8 mouse cellular contexts compared by ENCODE assay signal in genomic region chr11:98003171-98003671, GRCm38 (mm10). TPM values are rescaled to one million over a fixed set of nuclear protein-coding genes. Genes with fewer than 3 reads are reported as not detected.
DNase-seq lines count a peak whose midpoint lies in the region; ATAC-seq and TF ChIP-seq lines count a peak whose summit lies in the region.

No protein-coding gene starts in this region.

- H3K27ac ChIP-seq in lung, embryonic 14.5 days (ENCODE audit: low read depth): no peak overlapping the region
- H3K27ac ChIP-seq in bone marrow, adult 2 months (ENCODE audit: control insufficient read depth, insufficient read depth, low read depth, low read length, poor library complexity): peak overlapping the region; percentile 12; the same call in 1 of the 2 replicates
- peak overlapping the region; percentile 44; the same call in 1 of the 2 replicates for H3K27ac ChIP-seq in hindbrain, embryonic 13.5 days
- no peak overlapping the region for H3K27ac ChIP-seq in neural tube, embryonic 13.5 days (replicated peaks)

- no peak for DNase-seq in lung, embryonic 14.5 days
- no peak for DNase-seq in lung, postnatal 25 days (ENCODE audit: low spot score)
- DNase-seq in adrenal gland, postnatal 4 days (ENCODE audit: low spot score in 2 of 2): no peak
- no peak for DNase-seq in kidney, adult 18-20 months

- no peak for TF ChIP-seq CTCF in lung, embryonic 14.5 days (IDR thresholded peaks at IDR 0.05; ENCODE audit: low read depth)
- TF ChIP-seq CTCF in bone marrow, adult 2 months (IDR thresholded peaks at IDR 0.05; ENCODE audit: control insufficient read depth, insufficient read depth, low read length): no peak

- H3K4me2 ChIP-seq in lung, embryonic 14.5 days: peak overlapping the region; percentile 38
- no peak overlapping the region for H3K4me2 ChIP-seq in hindbrain, embryonic 13.5 days
- H3K4me2 ChIP-seq in neural tube, embryonic 13.5 days: peak overlapping the region; percentile 21; the same call in 1 of the 2 replicates

- no peak overlapping the region for H3K4me3 ChIP-seq in lung, embryonic 14.5 days (ENCODE audit: low read depth, low read length)
- H3K4me3 ChIP-seq in bone marrow, adult 2 months (replicated peaks; ENCODE audit: control insufficient read depth, low read depth, low read length): no peak overlapping the region
- H3K4me3 ChIP-seq in hindbrain, embryonic 13.5 days: no peak overlapping the region
- H3K4me3 ChIP-seq in neural tube, embryonic 13.5 days: no peak overlapping the region

- no peak for ATAC-seq in lung, embryonic 14.5 days (ENCODE audit: insufficient read depth)
- ATAC-seq in hindbrain, embryonic 13.5 days (ENCODE audit: low FRiP score): 0 out of 2 replicates have a peak, but pooled peaks have one; percentile 37
- ATAC-seq in neural tube, embryonic 13.5 days (ENCODE audit: low read depth): no peak
- ATAC-seq in frontal cortex, adult (ENCODE audit: low TSS enrichment): no peak

- 47% methylated on average over 17 of the region's 17 CpGs for WGBS in lung, embryonic 14.5 days
- WGBS in bone marrow, adult 2 months: 73% methylated on average over 17 of the region's 17 CpGs
- 36% methylated on average over 17 of the region's 17 CpGs for WGBS in hindbrain, embryonic 13.5 days
- 25% methylated on average over 17 of the region's 17 CpGs for WGBS in neural tube, embryonic 13.5 days

- H3K27me3 ChIP-seq in lung, embryonic 14.5 days (ENCODE audit: insufficient read depth, low read length): peaks cover 16% of the 10 kb centered on the region; the same call in 1 of the 2 replicates
- H3K27me3 ChIP-seq in hindbrain, embryonic 13.5 days: peaks cover 13% of the 10 kb centered on the region
- peaks cover 13% of the 10 kb centered on the region; the same call in 1 of the 2 replicates for H3K27me3 ChIP-seq in neural tube, embryonic 13.5 days

- no peak overlapping the region for H3K9ac ChIP-seq in lung, embryonic 14.5 days
- no peak overlapping the region for H3K9ac ChIP-seq in hindbrain, embryonic 13.5 days
- H3K9ac ChIP-seq in neural tube, embryonic 13.5 days: 0 out of 2 replicates have a peak overlapping the region, but pooled peaks have one; percentile 0

- TF ChIP-seq POLR2A in bone marrow, adult 2 months (IDR thresholded peaks at IDR 0.05; ENCODE audit: borderline replicate concordance, control insufficient read depth, low read depth, low read length): no peak

- no peaks in the 10 kb centered on the region for H3K4me1 ChIP-seq in lung, embryonic 14.5 days (ENCODE audit: insufficient read depth)
- H3K4me1 ChIP-seq in bone marrow, adult 2 months (ENCODE audit: control insufficient read depth, insufficient read depth, low read length): peaks cover 6% of the 10 kb centered on the region
- H3K4me1 ChIP-seq in hindbrain, embryonic 13.5 days (replicated peaks): peaks cover 41% of the 10 kb centered on the region
- peaks cover 37% of the 10 kb centered on the region for H3K4me1 ChIP-seq in neural tube, embryonic 13.5 days (replicated peaks)

- peaks cover 15% of the 10 kb centered on the region; the same call in 1 of the 2 replicates for H3K36me3 ChIP-seq in lung, embryonic 14.5 days (ENCODE audit: insufficient read depth)
- peaks cover 58% of the 10 kb centered on the region for H3K36me3 ChIP-seq in hindbrain, embryonic 13.5 days
- peaks cover 57% of the 10 kb centered on the region for H3K36me3 ChIP-seq in neural tube, embryonic 13.5 days

- H3K9me3 ChIP-seq in lung, embryonic 14.5 days (ENCODE audit: low read depth, low read length): no peaks in the 10 kb centered on the region
- H3K9me3 ChIP-seq in hindbrain, embryonic 13.5 days: no peaks in the 10 kb centered on the region
- H3K9me3 ChIP-seq in neural tube, embryonic 13.5 days: no peaks in the 10 kb centered on the region

RNA-seq across cellular contexts. Expression of gene Arl5c, which starts 7.2 kb away (rescaled TPM):
- polyA plus RNA-seq in lung, embryonic 14.5 days (2014; fragmentation: Nextera tagmentation; extraction: Ambion mirVana): 11.4 and 11.5 TPM in 2 replicates
- polyA plus RNA-seq in bone marrow, adult 2 months (2011; ENCODE audit: insufficient read depth, insufficient read length, low replicate concordance, missing spikeins): 33.1 and 47.3 TPM in 2 replicates
- polyA plus RNA-seq in hindbrain, embryonic 13.5 days (2015; fragmentation: Nextera tagmentation; extraction: Ambion mirVana): 10.7 TPM in 2 replicates
- 5.9 and 8.4 TPM in 2 replicates for polyA plus RNA-seq in neural tube, embryonic 13.5 days (2015; fragmentation: Nextera tagmentation; extraction: Ambion mirVana)
- 1 to 10 TPM; 1.6 to 1.9 TPM for total RNA-seq in adrenal gland, postnatal 4 days (2021)

RNA-seq across cellular contexts. Expression of gene Plxdc1, which starts 17.0 kb away (rescaled TPM):
- polyA plus RNA-seq in lung, embryonic 14.5 days (2014; fragmentation: Nextera tagmentation; extraction: Ambion mirVana): 0.53 and 0.64 TPM in 2 replicates
- 2.0 and 11.9 TPM in 2 replicates for polyA plus RNA-seq in bone marrow, adult 2 months (2011; ENCODE audit: insufficient read depth, insufficient read length, low replicate concordance, missing spikeins)
- polyA plus RNA-seq in hindbrain, embryonic 13.5 days (2015; fragmentation: Nextera tagmentation; extraction: Ambion mirVana): 0.60 and 0.89 TPM in 2 replicates
- polyA plus RNA-seq in neural tube, embryonic 13.5 days (2015; fragmentation: Nextera tagmentation; extraction: Ambion mirVana): 0.71 and 0.74 TPM in 2 replicates
- total RNA-seq in adrenal gland, postnatal 4 days (2021): 10 to 100 TPM; 12.5 to 13.3 TPM

RNA-seq across cellular contexts. Expression of gene Cacnb1, which starts 19.6 kb away (rescaled TPM):
- polyA plus RNA-seq in lung, embryonic 14.5 days (2014; fragmentation: Nextera tagmentation; extraction: Ambion mirVana): 5.4 and 5.5 TPM in 2 replicates
- polyA plus RNA-seq in bone marrow, adult 2 months (2011; ENCODE audit: insufficient read depth, insufficient read length, low replicate concordance, missing spikeins): 4.6 and 5.3 TPM in 2 replicates
- 51.6 and 57.4 TPM in 2 replicates for polyA plus RNA-seq in hindbrain, embryonic 13.5 days (2015; fragmentation: Nextera tagmentation; extraction: Ambion mirVana)
- 50.0 and 52.1 TPM in 2 replicates for polyA plus RNA-seq in neural tube, embryonic 13.5 days (2015; fragmentation: Nextera tagmentation; extraction: Ambion mirVana)
- total RNA-seq in adrenal gland, postnatal 4 days (2021): 10 to 100 TPM; 18.8 TPM

RNA-seq across cellular contexts. Expression of gene Rpl19, which starts 23.3 kb away (rescaled TPM):
- 1,155 and 1,171 TPM in 2 replicates for polyA plus RNA-seq in lung, embryonic 14.5 days (2014; fragmentation: Nextera tagmentation; extraction: Ambion mirVana)
- 864 and 1,335 TPM in 2 replicates for polyA plus RNA-seq in bone marrow, adult 2 months (2011; ENCODE audit: insufficient read depth, insufficient read length, low replicate concordance, missing spikeins)
- polyA plus RNA-seq in hindbrain, embryonic 13.5 days (2015; fragmentation: Nextera tagmentation; extraction: Ambion mirVana): 689 and 706 TPM in 2 replicates
- 660 and 722 TPM in 2 replicates for polyA plus RNA-seq in neural tube, embryonic 13.5 days (2015; fragmentation: Nextera tagmentation; extraction: Ambion mirVana)
- 1,000 to 10,000 TPM; 1,362 to 1,367 TPM for total RNA-seq in adrenal gland, postnatal 4 days (2021)

RNA-seq across cellular contexts. Expression of gene Stac2, which starts 50.0 kb away (rescaled TPM):
- 0.05 and 0.14 TPM in 2 replicates for polyA plus RNA-seq in lung, embryonic 14.5 days (2014; fragmentation: Nextera tagmentation; extraction: Ambion mirVana)
- polyA plus RNA-seq in bone marrow, adult 2 months (2011; ENCODE audit: insufficient read depth, insufficient read length, low replicate concordance, missing spikeins): 0.52 and 1.0 TPM in 2 replicates
- 4.2 and 5.2 TPM in 2 replicates for polyA plus RNA-seq in hindbrain, embryonic 13.5 days (2015; fragmentation: Nextera tagmentation; extraction: Ambion mirVana)
- polyA plus RNA-seq in neural tube, embryonic 13.5 days (2015; fragmentation: Nextera tagmentation; extraction: Ambion mirVana): 12.5 and 13.9 TPM in 2 replicates
- 1 to 10 TPM; 4.1 to 4.8 TPM for total RNA-seq in adrenal gland, postnatal 4 days (2021)

Comparison
In these comparisons a context has a peak if more than half of its experiments do, and no peak if none do; other contexts are left out.
1. H3K27ac ChIP-seq: peak in bone marrow, adult 2 months (single experiment) and hindbrain, embryonic 13.5 days (single experiment); none in lung, embryonic 14.5 days (single experiment) and neural tube, embryonic 13.5 days (single experiment).